Mouse (Mus musculus) forebrain, postnatal 0 days (tissue): ENCODE data around the gene Pla2g5. TPM values are rescaled to one million over a fixed set of nuclear protein-coding genes. Genes with fewer than 3 reads are reported as not detected.

Experiments used
- ATAC-seq: fragments of 200-750 bp; cut with Nextera tagmentation; 2 replicates; pipeline ENCODE4 v1.8.0; 2017; ENCODE audit warnings: mild to moderate bottlenecking, moderate library complexity
- DNase-seq: peaks from one replicate; pipeline ENCODE4 v3.0.0-alpha.2; 2015
- H3K27ac ChIP-seq: fragments of 300-500 bp; sonication (generic); 2 replicates; pipeline ENCODE4 v1.5.1; 2014; ENCODE audit warnings: low read depth, mild to moderate bottlenecking, antibody characterized with exemption, low read length, moderate library complexity, mixed read lengths
- H3K27me3 ChIP-seq: fragments of 300-500 bp; sonication (generic); 2 replicates; pipeline ENCODE4 v1.6.1; 2014; ENCODE audit warnings: mild to moderate bottlenecking, low read length, mixed read lengths; ENCODE audit not compliant: insufficient read depth
- H3K36me3 ChIP-seq: fragments of 300-500 bp; sonication (generic); 2 replicates; pipeline ENCODE4 v1.6.1; 2014; ENCODE audit warnings: mild to moderate bottlenecking, moderate library complexity; ENCODE audit not compliant: insufficient read depth
- H3K4me1 ChIP-seq: fragments of 300-500 bp; sonication (generic); 2 replicates; pipeline ENCODE4 v1.6.1; 2014; ENCODE audit warnings: antibody characterized with exemption; ENCODE audit not compliant: insufficient read depth
- H3K4me2 ChIP-seq: fragments of 300-500 bp; sonication (generic); 2 replicates; pipeline ENCODE4 v1.6.1; 2014; ENCODE audit warnings: low read depth, mild to moderate bottlenecking, moderate library complexity
- H3K4me3 ChIP-seq: fragments of 300-500 bp; sonication (generic); 2 replicates; pipeline ENCODE4 v1.5.1; 2014; ENCODE audit warnings: low read depth, low read length, mixed read lengths
- H3K9ac ChIP-seq: fragments of 300-500 bp; sonication (generic); 2 replicates; pipeline ENCODE4 v1.6.1; 2014; ENCODE audit warnings: mild to moderate bottlenecking
- H3K9me3 ChIP-seq: fragments of 300-500 bp; sonication (generic); 2 replicates; pipeline ENCODE4 v1.6.1; 2016; ENCODE audit warnings: low read length
- CTCF ChIP-seq: sonication (generic); IDR thresholded peaks from 2 replicates; pipeline ENCODE4 v1.5.1; 2016; ENCODE audit warnings: antibody characterized with exemption, control low read depth, low read depth
- WGBS: fragments of 180-500 bp; shearing (Covaris S2); extraction: QIAGEN DNeasy Blood & Tissue Kit; methylation state at CpG from one replicate; pipeline ENCODE4 v1.1.7; 2014; 5-methylcytosine and 5-hydroxymethylcytosine counted together
- polyA plus RNA-seq: library from polyadenylated mRNA; unstranded; fragments of >200 nt; fragmentation: Nextera tagmentation; extraction: Ambion mirVana; gene quantifications from 2 replicates; pipeline ENCODE4 v1.2.1, GENCODE M21; 2015
- total RNA-seq: library from RNA; depleted of rRNA; stranded (reverse); fragments of >200 nt; gene quantifications from 2 replicates; pipeline ENCODE4 v1.2.3, GENCODE M21; 2014

The Pla2g5 gene
- total and polyA plus RNA-seq, 2 experiments from 2014 or later: 1.5 to 2.9 TPM

DNA sequence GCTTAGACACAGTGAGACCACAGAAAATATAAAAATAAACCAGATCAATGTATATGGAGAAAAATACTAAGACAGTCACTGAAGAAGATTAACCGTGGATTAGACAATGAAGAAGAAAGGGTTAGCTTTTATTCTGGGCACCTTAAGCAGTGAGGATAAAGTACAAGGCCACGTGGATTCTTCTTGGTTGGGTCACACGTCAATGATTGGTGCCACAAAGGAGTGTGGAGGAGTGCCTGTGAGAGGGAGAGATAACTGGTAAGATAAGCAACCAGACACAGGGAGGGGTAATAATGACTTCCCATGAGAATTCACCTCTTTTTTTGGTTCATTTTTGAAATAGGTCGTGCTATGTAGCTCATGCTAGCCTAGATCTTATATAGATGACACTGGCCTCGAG, 90.9 kb downstream of the Pla2g5 start:
- no peaks in the 10 kb centered on the region for H3K4me1 ChIP-seq
- no peaks in the 10 kb centered on the region for H3K9me3 ChIP-seq
- no peak overlapping the region for H3K4me3 ChIP-seq
- no peak for TF ChIP-seq CTCF
- no peak overlapping the region for H3K27ac ChIP-seq
- no peak for DNase-seq
- no peak for ATAC-seq
- 77% methylated on average over 5 of the region's 5 CpGs for WGBS
- no peak overlapping the region for H3K4me2 ChIP-seq
- H3K36me3 ChIP-seq: no peaks in the 10 kb centered on the region
- H3K9ac ChIP-seq: no peak overlapping the region
- no peaks in the 10 kb centered on the region for H3K27me3 ChIP-seq

DNA sequence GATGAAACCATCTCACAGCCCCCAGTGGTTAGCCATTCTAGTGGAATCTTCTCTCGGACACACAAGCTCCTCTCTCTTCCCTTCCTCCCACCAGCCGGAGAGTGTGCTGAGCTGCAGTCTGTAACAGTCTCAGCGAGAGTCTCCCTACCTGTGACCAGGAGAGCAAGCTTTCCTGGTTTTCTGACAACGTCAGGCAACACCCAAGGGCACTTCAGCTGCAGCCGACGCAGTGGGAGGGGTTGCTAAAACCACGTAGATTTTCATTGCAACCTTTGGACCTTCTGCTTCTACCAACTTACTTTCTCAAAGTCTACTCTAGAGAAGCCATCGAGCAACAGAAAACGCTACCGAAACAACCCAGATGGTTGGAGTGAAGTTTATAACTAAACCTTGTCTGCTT, 91.3 kb downstream of the Pla2g5 start:
- no peak for DNase-seq
- H3K36me3 ChIP-seq: no peaks in the 10 kb centered on the region
- H3K4me3 ChIP-seq: no peak overlapping the region
- 86% methylated on average over 10 of the region's 10 CpGs for WGBS
- no peaks in the 10 kb centered on the region for H3K4me1 ChIP-seq
- H3K27me3 ChIP-seq: no peaks in the 10 kb centered on the region
- H3K4me2 ChIP-seq: no peak overlapping the region
- H3K9ac ChIP-seq: no peak overlapping the region
- no peak for ATAC-seq
- H3K27ac ChIP-seq: no peak overlapping the region
- H3K9me3 ChIP-seq: no peaks in the 10 kb centered on the region
- no peak for TF ChIP-seq CTCF

DNA sequence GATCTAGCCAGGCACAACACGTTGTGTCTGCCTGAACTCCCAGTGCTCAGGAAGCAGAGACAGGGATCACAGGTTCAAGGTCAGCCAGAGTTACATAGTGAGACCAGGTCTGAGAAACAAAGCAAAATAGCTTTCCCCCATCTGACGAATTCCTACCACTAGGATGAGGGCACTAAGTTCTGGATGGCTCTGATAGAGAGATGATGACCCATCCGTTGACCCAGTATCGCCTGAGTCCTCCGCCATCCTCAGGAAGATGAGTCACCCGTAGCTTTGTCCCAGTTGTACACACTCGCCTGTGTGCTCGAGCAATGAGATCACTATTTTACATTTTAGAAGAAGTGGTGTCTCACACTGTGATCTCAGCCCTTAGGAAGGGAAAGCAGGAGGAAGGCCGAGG, 101.0 kb downstream of the Pla2g5 start:
- Histone ChIP-seq H3K9ac (no peak overlapping the region), H3K4me3 (no peak overlapping the region), H3K36me3 (no peaks in the 10 kb centered on the region), H3K9me3 (no peaks in the 10 kb centered on the region), H3K4me2 (no peak overlapping the region), H3K4me1 (no peaks in the 10 kb centered on the region), H3K27ac (no peak overlapping the region), H3K27me3 (no peaks in the 10 kb centered on the region; the same call in 1 of the 2 replicates)
- ATAC-seq (no peak), DNase-seq (no peak)
- no peak for TF ChIP-seq CTCF
- 79% methylated on average over 9 of the region's 9 CpGs for WGBS

DNA sequence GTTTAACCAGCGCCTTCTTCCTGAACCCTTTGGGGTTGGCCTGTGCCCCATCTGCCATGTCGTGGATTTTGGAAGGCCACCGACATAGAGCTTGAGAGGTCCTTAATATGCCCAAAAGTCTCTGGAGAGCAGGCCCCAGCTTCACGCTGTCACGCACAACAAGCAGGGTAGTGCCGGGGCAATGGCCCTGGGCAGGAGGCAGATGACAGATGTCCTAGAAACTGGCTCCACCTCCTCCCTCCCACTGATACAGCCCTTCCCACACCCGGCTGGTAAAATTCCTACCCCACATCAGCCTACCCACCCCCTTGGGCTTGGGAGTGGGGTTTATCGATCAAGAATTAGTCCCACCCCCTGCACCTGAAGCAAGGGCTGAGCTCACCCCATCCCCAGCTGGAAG, 105.9 kb downstream of the Pla2g5 start, which contains the start of gene Pla2g2f:
Gene Pla2g2f (minus strand): TSS at position 211 of the 400 bp plus-strand sequence.
- no peaks in the 10 kb centered on the region for H3K9me3 ChIP-seq
- H3K4me2 ChIP-seq: no peak within 1 kb of the TSS
- no peak within 1 kb of the TSS for H3K9ac ChIP-seq
- no peak for TF ChIP-seq CTCF
- DNase-seq (no peak), ATAC-seq (no peak)
- no peaks in the 10 kb centered on the region for H3K27me3 ChIP-seq
- no peaks in the 10 kb centered on the region for H3K4me1 ChIP-seq
- H3K36me3 ChIP-seq: no peaks in the 10 kb centered on the region
- H3K27ac ChIP-seq: no peak within 1 kb of the TSS
- H3K4me3 ChIP-seq: no peak within 1 kb of the TSS
- WGBS: 79% methylated on average over 8 of the region's 8 CpGs

DNA sequence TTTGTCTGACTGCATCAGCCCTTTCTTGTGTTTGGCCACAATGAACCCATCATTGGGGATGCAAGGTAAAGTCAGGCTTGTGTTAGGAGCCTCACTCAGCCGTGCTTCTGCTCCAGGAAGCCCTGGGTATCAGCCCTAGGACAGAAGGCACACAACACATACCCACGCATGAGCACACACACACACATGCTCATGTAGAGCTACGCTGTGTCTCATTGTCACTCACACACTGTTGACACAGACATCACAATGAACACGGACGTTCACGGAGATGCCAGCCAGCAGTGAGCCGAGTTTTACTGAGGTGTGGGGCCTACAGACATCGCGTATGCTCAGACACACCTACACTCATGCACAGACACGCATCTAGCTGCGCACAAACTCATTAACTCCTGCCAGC, 107.3 kb downstream of the Pla2g5 start:
- Histone ChIP-seq H3K9me3 (no peaks in the 10 kb centered on the region), H3K27ac (no peak overlapping the region), H3K4me2 (no peak overlapping the region), H3K4me3 (no peak overlapping the region), H3K9ac (no peak overlapping the region), H3K36me3 (no peaks in the 10 kb centered on the region), H3K27me3 (no peaks in the 10 kb centered on the region), H3K4me1 (no peaks in the 10 kb centered on the region)
- TF ChIP-seq CTCF: no peak
- DNase-seq (no peak), ATAC-seq (no peak)
- 69% methylated on average over 11 of the region's 11 CpGs for WGBS

DNA sequence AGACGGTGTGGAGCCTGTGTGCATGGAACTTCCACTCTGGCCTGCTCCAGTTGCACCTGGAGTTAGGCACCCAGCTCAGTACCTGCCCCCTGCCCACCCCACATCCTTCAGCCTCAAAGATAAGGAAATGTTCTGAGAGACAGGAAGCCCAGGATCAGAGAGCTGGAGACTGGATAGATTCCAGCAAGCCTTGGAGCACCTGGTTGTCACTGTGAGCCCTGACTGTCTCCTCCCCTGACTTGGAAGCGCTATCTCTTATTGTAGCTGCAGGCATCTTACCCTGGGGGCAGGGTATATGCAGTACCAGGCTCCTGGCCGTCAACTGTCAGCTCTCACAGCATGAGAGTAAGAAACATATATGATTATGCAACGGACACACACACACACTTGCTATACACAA, 107.8 kb downstream of the Pla2g5 start:
- WGBS: 63% methylated on average over 4 of the region's 4 CpGs
- H3K36me3 ChIP-seq: no peaks in the 10 kb centered on the region
- ATAC-seq (no peak), DNase-seq (no peak)
- H3K9ac ChIP-seq: no peak overlapping the region
- H3K4me1 ChIP-seq: no peaks in the 10 kb centered on the region
- no peaks in the 10 kb centered on the region for H3K9me3 ChIP-seq
- H3K27ac ChIP-seq: no peak overlapping the region
- H3K4me3 ChIP-seq: no peak overlapping the region
- no peaks in the 10 kb centered on the region for H3K27me3 ChIP-seq
- no peak for TF ChIP-seq CTCF
- no peak overlapping the region for H3K4me2 ChIP-seq

DNA sequence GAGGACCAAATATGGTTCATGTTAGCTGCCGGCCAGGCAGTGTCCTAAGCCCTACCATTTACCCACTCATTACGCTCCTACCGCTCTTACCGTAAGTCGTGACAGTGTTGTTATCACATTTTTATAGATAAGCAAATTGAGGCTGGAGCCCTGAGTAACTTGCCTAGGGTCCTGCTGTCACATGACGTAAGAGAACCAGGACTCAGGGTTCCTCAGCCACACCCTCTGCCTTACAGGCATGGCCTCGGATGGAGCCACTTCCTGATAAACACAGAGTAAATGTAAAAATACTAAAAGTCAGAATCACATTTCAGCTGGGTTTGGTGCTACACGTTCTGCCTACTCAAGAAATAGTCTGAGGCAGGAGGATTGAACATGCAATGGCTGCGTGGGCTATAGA, 108.8 kb downstream of the Pla2g5 start:
- H3K4me2 ChIP-seq: no peak overlapping the region
- H3K4me1 ChIP-seq: no peaks in the 10 kb centered on the region
- H3K27me3 ChIP-seq: no peaks in the 10 kb centered on the region
- no peak overlapping the region for H3K27ac ChIP-seq
- 92% methylated on average over 9 of the region's 9 CpGs for WGBS
- no peak for TF ChIP-seq CTCF
- H3K9me3 ChIP-seq: no peaks in the 10 kb centered on the region
- no peak overlapping the region for H3K4me3 ChIP-seq
- no peak for ATAC-seq
- no peaks in the 10 kb centered on the region for H3K36me3 ChIP-seq
- no peak overlapping the region for H3K9ac ChIP-seq
- DNase-seq: no peak

DNA sequence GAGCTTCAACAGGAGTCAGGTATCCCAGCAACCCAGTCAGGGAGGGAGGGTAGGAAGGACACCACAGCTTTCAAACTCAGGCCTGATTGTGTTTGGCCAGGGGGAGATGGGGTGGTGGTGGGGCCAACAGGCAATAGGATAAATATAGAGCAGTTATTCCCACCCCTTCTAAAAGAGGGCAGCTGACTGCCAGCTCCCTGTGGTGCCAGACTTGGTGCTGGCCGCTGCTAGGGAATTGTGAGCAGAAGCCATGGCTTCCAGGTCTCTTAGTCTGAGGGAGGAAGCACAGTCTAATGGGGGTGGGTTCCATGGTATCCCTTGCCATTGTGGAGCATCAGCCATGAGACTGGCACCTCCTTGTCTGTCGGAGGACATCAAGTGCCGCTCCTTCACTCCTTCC, 109.7 kb downstream of the Pla2g5 start:
- DNase-seq: no peak
- no peak overlapping the region for H3K4me3 ChIP-seq
- TF ChIP-seq CTCF: no peak
- H3K4me1 ChIP-seq: no peaks in the 10 kb centered on the region
- no peak overlapping the region for H3K4me2 ChIP-seq
- no peaks in the 10 kb centered on the region for H3K36me3 ChIP-seq
- no peak for ATAC-seq
- 90% methylated on average over 3 of the region's 3 CpGs for WGBS
- H3K27me3 ChIP-seq: no peaks in the 10 kb centered on the region
- no peaks in the 10 kb centered on the region for H3K9me3 ChIP-seq
- H3K9ac ChIP-seq: no peak overlapping the region
- no peak overlapping the region for H3K27ac ChIP-seq
